Mouse (Mus musculus): ENCODE results near the gene Elane.

- TF ChIP-seq GATA1 (IDR thresholded peaks at IDR 0.05; ENCODE audit: borderline replicate concordance, low read length) (no peak), FLI1 (IDR thresholded peaks at IDR 0.05; ENCODE audit: low read length) (no peak)
Measured at GRCm38 (mm10) chr10:79926491-79927323, 40.7 kb downstream of the Elane start, which contains the start of gene Arid3a.
